Mouse (Mus musculus) myocyte (in vitro differentiated cells): ENCODE data around the gene Otop3. TPM values are rescaled to one million over a fixed set of nuclear protein-coding genes. Genes with fewer than 3 reads are reported as not detected.

Source experiments
- H3K27me3 ChIP-seq: one replicate; pipeline ENCODE4 v1.6.1; 2011; ENCODE audit not compliant: control insufficient read depth, insufficient read depth, insufficient read length
- H3K36me3 ChIP-seq: one replicate; pipeline ENCODE4 v1.6.1; 2011; ENCODE audit not compliant: control insufficient read depth, insufficient read depth
- H3K4me2 ChIP-seq: one replicate; pipeline ENCODE4 v1.6.1; 2011; ENCODE audit warnings: low read depth, control low read depth
- H3K4me3 ChIP-seq: one replicate; pipeline ENCODE4 v1.5.1; 2011; ENCODE audit warnings: mild to moderate bottlenecking, control low read depth, moderate library complexity
- H3K79me2 ChIP-seq: one replicate; pipeline ENCODE4 v1.6.1; 2011; ENCODE audit not compliant: control insufficient read depth, insufficient read depth
- H3ac ChIP-seq: one replicate; pipeline ENCODE4 v1.6.1; 2011; ENCODE audit not compliant: control insufficient read depth, insufficient read length
- CEBPB ChIP-seq: IDR thresholded peaks from 2 replicates; pipeline ENCODE4 v1.6.1; 2011; ENCODE audit warnings: mild to moderate bottlenecking, moderate library complexity; ENCODE audit not compliant: poor library complexity, insufficient read depth, severe bottlenecking
- E2F4 ChIP-seq: IDR thresholded peaks from one replicate; pipeline ENCODE4 v1.6.1; 2011; ENCODE audit warnings: mild to moderate bottlenecking, control low read depth, moderate library complexity; ENCODE audit not compliant: insufficient read depth
- MAX ChIP-seq: IDR thresholded peaks from one replicate; pipeline ENCODE4 v1.6.1; 2011; ENCODE audit warnings: low read depth, mild to moderate bottlenecking, control low read depth
- MYOD1 ChIP-seq, 3 experiments: IDR thresholded peaks; one replicate each; pipeline ENCODE4 v1.6.1; 2011; ENCODE audit warnings: control low read depth in 2 of 3, low read depth in 2 of 3, mild to moderate bottlenecking in 2 of 3, moderate library complexity in 1 of 3; ENCODE audit not compliant: insufficient read length in 2 of 3, control insufficient read depth in 1 of 3
- MYOG ChIP-seq, 3 experiments: IDR thresholded peaks; one replicate each; pipeline ENCODE4 v1.6.1; 2011; ENCODE audit warnings: control low read depth in 2 of 3, low read depth in 2 of 3, mild to moderate bottlenecking in 2 of 3; ENCODE audit not compliant: insufficient read length in 2 of 3, control insufficient read depth in 1 of 3, insufficient read depth in 1 of 3
- POLR2A ChIP-seq: IDR thresholded peaks from one replicate; pipeline ENCODE4 v1.6.1; 2011; ENCODE audit warnings: low read depth, mild to moderate bottlenecking, control low read depth, moderate library complexity; ENCODE audit not compliant: insufficient read length
- POLR2AphosphoS2 ChIP-seq: IDR thresholded peaks from one replicate; pipeline ENCODE4 v1.6.1; 2011; ENCODE audit warnings: low read depth, control low read depth; ENCODE audit not compliant: insufficient read length
- REST ChIP-seq: IDR thresholded peaks from one replicate; pipeline ENCODE4 v1.6.1; 2011; ENCODE audit warnings: mild to moderate bottlenecking, control low read depth, moderate library complexity; ENCODE audit not compliant: insufficient read depth, insufficient read length
- SRF ChIP-seq: IDR thresholded peaks from one replicate; pipeline ENCODE4 v1.6.1; 2011; ENCODE audit warnings: low read depth; ENCODE audit not compliant: control insufficient read depth, insufficient read length
- TCF12 ChIP-seq: IDR thresholded peaks from one replicate; pipeline ENCODE4 v1.6.1; 2011; ENCODE audit warnings: mild to moderate bottlenecking, control low read depth; ENCODE audit not compliant: poor library complexity, insufficient read depth, severe bottlenecking
- TCF3 ChIP-seq: IDR thresholded peaks from one replicate; pipeline ENCODE4 v1.6.1; 2011; ENCODE audit warnings: low read depth, control low read depth; ENCODE audit not compliant: insufficient read length
- USF1 ChIP-seq: IDR thresholded peaks from one replicate; pipeline ENCODE4 v1.6.1; 2011; ENCODE audit warnings: low read depth, mild to moderate bottlenecking, control low read depth, moderate library complexity
- polyA plus RNA-seq: library from polyadenylated mRNA; unstranded; fragments of >200 nt; fragmentation: generic; extraction: Trizol; gene quantifications from one replicate; pipeline ENCODE4 v1.2.1, GENCODE M21; 2012; ENCODE audit warnings: missing spikeins

The Otop3 gene
- polyA plus RNA-seq, 1 experiment = not detected

DNA sequence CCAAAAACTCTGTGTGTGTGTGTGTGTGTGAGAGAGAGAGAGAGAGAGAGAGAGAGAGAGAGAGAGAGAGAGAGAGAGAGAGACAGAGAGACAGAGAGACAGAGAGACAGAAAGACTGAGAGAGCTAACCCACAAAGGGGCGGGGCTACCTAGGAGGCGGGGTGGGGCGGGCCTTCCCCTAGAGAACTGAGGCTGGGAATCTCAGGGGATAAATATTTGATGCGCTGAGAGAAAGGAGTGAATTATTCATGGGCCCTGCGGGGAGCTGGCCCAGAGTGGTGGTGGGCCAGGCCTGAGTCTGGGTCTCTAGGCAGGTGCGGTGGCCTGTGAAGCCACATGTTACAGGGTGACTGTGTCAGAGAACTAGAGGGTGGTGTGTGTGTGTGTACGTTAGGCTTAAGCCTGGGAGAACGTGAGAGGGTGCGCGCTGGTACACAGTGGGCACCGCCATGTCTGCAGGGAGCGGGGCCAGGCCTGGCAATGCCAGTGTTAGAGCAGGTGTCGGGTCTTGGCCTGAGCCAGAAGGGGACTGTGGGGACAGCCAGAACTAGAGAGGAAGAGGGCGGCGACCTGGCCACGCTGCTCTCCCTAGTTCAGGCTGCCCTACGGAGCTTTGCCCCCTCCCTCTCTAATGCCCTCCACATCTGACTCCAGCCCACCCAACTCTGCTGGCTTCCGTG, 14.7 kb upstream of the Otop3 start:
- no peak for TF ChIP-seq MYOD1 (IDR thresholded peaks at IDR 0.05; ENCODE audit: control insufficient read depth in 1 of 3, insufficient read length in 2 of 3, low read depth in 2 of 3)
- TF ChIP-seq CEBPB = no peak
- no peak for TF ChIP-seq MYOG (IDR thresholded peaks at IDR 0.05; ENCODE audit: control insufficient read depth in 1 of 3, insufficient read depth in 1 of 3, insufficient read length in 2 of 3, low read depth in 2 of 3)
- TF ChIP-seq REST = no peak
- TF ChIP-seq E2F4 = no peak
- no peak for TF ChIP-seq POLR2AphosphoS2
- no peak for TF ChIP-seq TCF3
- no peak for TF ChIP-seq MAX
- no peak for TF ChIP-seq POLR2A
- TF ChIP-seq USF1 = no peak
- no peak for TF ChIP-seq TCF12
- no peak for TF ChIP-seq SRF
- Histone ChIP-seq H3K4me3 (no peak overlapping the region), H3K79me2 (no peaks in the 10 kb centered on the region), H3K27me3 (peaks cover 65% of the 10 kb centered on the region), H3ac (no peak overlapping the region), H3K4me2 (no peak overlapping the region), H3K36me3 (no peaks in the 10 kb centered on the region)

- H3K79me2 ChIP-seq = no peaks in the 10 kb centered on the region
- peak within 1 kb of the TSS; percentile 59 for H3K4me2 ChIP-seq
- peaks cover 44% of the 10 kb centered on the region for H3K27me3 ChIP-seq
- H3ac ChIP-seq = no peak within 1 kb of the TSS
- no peak for TF ChIP-seq SRF
- TF ChIP-seq E2F4 = no peak
- no peak for TF ChIP-seq TCF3
- TF ChIP-seq POLR2A = no peak
- TF ChIP-seq REST = no peak
- H3K4me3 ChIP-seq = no peak within 1 kb of the TSS
- no peaks in the 10 kb centered on the region for H3K36me3 ChIP-seq
Observed at GRCm38 (mm10) chr11:115321906-115322693, 12.4 kb upstream of the Otop3 start, which contains the start of gene Ush1g. Gene Ush1g (minus strand): TSS chr11:115322041.

DNA sequence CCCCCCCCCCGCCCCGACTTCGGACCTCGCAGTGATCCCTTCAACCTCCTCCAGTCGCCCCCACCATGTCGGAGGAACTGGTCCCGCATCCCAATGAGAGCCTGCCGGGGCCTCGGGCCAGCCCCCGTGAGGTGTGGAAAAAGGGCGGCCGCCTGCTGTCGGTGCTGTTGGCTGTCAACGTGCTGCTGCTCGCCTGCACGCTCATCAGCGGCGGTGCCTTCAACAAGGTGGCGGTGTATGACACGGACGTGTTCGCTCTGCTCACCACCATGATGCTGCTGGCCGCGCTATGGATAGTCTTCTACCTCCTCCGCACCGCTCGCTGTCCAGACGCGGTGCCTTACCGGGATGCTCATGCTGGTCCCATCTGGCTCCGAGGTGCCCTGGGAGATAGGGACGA, 11.2 kb upstream of the Otop3 start:
- Histone ChIP-seq H3K27me3 (peaks cover 34% of the 10 kb centered on the region), H3K4me3 (no peak overlapping the region), H3K36me3 (no peaks in the 10 kb centered on the region), H3ac (no peak overlapping the region), H3K4me2 (no peak overlapping the region), H3K79me2 (no peaks in the 10 kb centered on the region)
- TF ChIP-seq MYOD1 (IDR thresholded peaks at IDR 0.05; ENCODE audit: control insufficient read depth in 1 of 3, insufficient read length in 2 of 3, low read depth in 2 of 3) = no peak
- TF ChIP-seq REST = no peak
- TF ChIP-seq TCF3 = no peak
- no peak for TF ChIP-seq MYOG (IDR thresholded peaks at IDR 0.05; ENCODE audit: control insufficient read depth in 1 of 3, insufficient read depth in 1 of 3, insufficient read length in 2 of 3, low read depth in 2 of 3)
- TF ChIP-seq E2F4 = no peak

DNA sequence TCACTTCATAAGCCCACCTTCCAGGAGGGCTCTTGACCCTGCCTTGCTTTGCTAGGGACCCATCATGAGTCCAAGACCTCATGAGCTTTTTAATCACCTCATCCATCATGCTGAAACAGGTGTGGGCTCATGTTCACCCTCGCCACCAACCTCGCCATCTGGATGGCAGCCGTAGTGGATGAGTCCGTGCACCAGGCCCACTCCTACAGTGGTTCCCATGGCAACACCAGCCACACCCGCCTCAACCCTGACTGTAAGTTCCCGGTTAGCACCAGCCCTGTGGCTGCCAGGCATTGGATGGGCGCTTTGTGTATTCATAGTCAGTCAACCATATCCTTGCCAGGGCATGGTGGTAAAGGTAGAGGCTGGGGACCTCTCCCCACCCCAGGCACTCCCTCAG, 7.8 kb upstream of the Otop3 start:
- Histone ChIP-seq H3K79me2 (no peaks in the 10 kb centered on the region), H3K36me3 (no peaks in the 10 kb centered on the region), H3K27me3 (peaks cover 40% of the 10 kb centered on the region), H3K4me3 (no peak overlapping the region), H3ac (no peak overlapping the region), H3K4me2 (no peak overlapping the region)
- TF ChIP-seq MYOD1 (IDR thresholded peaks at IDR 0.05; ENCODE audit: control insufficient read depth in 1 of 3, insufficient read length in 2 of 3, low read depth in 2 of 3) (peak in 1 of 3 experiments; percentile 80), SRF (no peak)

DNA sequence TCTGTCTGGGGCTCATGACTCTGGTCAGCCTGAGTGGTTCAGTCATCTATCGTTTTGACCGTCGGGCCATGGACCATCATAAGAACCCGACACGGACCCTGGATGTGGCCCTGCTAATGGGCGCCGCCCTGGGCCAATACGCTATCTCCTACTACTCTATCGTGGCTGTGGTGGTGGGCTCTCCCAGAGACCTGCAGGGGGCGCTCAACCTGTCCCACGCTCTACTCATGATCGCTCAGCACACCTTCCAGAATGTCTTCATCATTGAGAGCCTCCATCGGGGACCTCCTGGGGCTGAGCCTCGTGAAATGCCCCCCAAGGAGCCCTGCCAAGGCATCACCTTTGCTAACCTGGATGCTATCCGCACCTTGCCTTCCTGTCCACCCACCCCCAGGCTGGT, 5.2 kb upstream of the Otop3 start:
- H3K4me3 ChIP-seq = no peak overlapping the region
- TF ChIP-seq REST (no peak), POLR2AphosphoS2 (no peak), E2F4 (no peak), TCF12 (no peak), MYOG (IDR thresholded peaks at IDR 0.05; ENCODE audit: control insufficient read depth in 1 of 3, insufficient read depth in 1 of 3, insufficient read length in 2 of 3, low read depth in 2 of 3) (no peak), TCF3 (no peak), CEBPB (no peak), USF1 (no peak), SRF (no peak), POLR2A (no peak), MYOD1 (IDR thresholded peaks at IDR 0.05; ENCODE audit: control insufficient read depth in 1 of 3, insufficient read length in 2 of 3, low read depth in 2 of 3) (no peak), MAX (no peak)

More for the DNA sequence above, 5.2 kb upstream of the Otop3 start:
- Histone ChIP-seq H3K27me3 (peaks cover 43% of the 10 kb centered on the region), H3K4me2 (no peak overlapping the region), H3K36me3 (no peaks in the 10 kb centered on the region), H3K79me2 (no peaks in the 10 kb centered on the region), H3ac (no peak overlapping the region)
